Mouse (Mus musculus) thymus, postnatal 25 days (tissue): ENCODE results near the gene Cbfa2t2.
"Not testable (repeated sequence)": the region's sequence is repeated elsewhere in the genome, so short reads cannot be mapped to it uniquely, and the experiment has no call there.

Source experiments
- DNase-seq: peaks from one replicate; pipeline ENCODE4 v3.0.0; 2022

Cbfa2t2 gene

GRCm38 (mm10) chr2:154475062-154475349 lies 38.7 kb downstream of the Cbfa2t2 start:
- no peak for DNase-seq

- no peak for DNase-seq
Measured at GRCm38 (mm10) chr2:154475861-154476260, 39.6 kb downstream of the Cbfa2t2 start.

- no peak for DNase-seq
Measured at GRCm38 (mm10) chr2:154477028-154477427, 40.7 kb downstream of the Cbfa2t2 start.

GRCm38 (mm10) chr2:154491788-154492187 lies 55.5 kb downstream of the Cbfa2t2 start:
- DNase-seq: no peak

GRCm38 (mm10) chr2:154493559-154493958 lies 57.3 kb downstream of the Cbfa2t2 start:
- DNase-seq: not testable (repeated sequence)

GRCm38 (mm10) chr2:154495021-154495420 lies 58.7 kb downstream of the Cbfa2t2 start:
- no peak for DNase-seq

GRCm38 (mm10) chr2:154498571-154498970 lies 62.3 kb downstream of the Cbfa2t2 start:
- DNase-seq: no peak

GRCm38 (mm10) chr2:154499717-154500247 lies 63.5 kb downstream of the Cbfa2t2 start:
- no peak for DNase-seq

GRCm38 (mm10) chr2:154500758-154501157 lies 64.5 kb downstream of the Cbfa2t2 start:
- DNase-seq: no peak

GRCm38 (mm10) chr2:154507076-154507475 lies 70.8 kb downstream of the Cbfa2t2 start:
- no peak for DNase-seq

GRCm38 (mm10) chr2:154507566-154508283 lies 71.4 kb downstream of the Cbfa2t2 start:
- peak; percentile 16 for DNase-seq

- DNase-seq: no peak
Measured at GRCm38 (mm10) chr2:154508450-154508849, 72.2 kb downstream of the Cbfa2t2 start.

- no peak for DNase-seq
Measured at GRCm38 (mm10) chr2:154510141-154510540, 73.9 kb downstream of the Cbfa2t2 start.

- no peak for DNase-seq
Measured at GRCm38 (mm10) chr2:154516944-154517343, 80.7 kb downstream of the Cbfa2t2 start.

GRCm38 (mm10) chr2:154517424-154517823 lies 81.1 kb downstream of the Cbfa2t2 start:
- DNase-seq: no peak

GRCm38 (mm10) chr2:154521449-154521848 lies 85.2 kb downstream of the Cbfa2t2 start:
- no peak for DNase-seq

GRCm38 (mm10) chr2:154522334-154522733 lies 86.1 kb downstream of the Cbfa2t2 start:
- no peak for DNase-seq

GRCm38 (mm10) chr2:154525285-154525684 lies 89.0 kb downstream of the Cbfa2t2 start:
- DNase-seq: no peak

- no peak for DNase-seq
Measured at GRCm38 (mm10) chr2:154526531-154526930, 90.2 kb downstream of the Cbfa2t2 start.

GRCm38 (mm10) chr2:154532888-154533287 lies 96.6 kb downstream of the Cbfa2t2 start:
- DNase-seq: no peak

- DNase-seq: no peak
Measured at GRCm38 (mm10) chr2:154534704-154535270, 98.5 kb downstream of the Cbfa2t2 start.

- no peak for DNase-seq
Measured at GRCm38 (mm10) chr2:154538310-154538709, 102.0 kb downstream of the Cbfa2t2 start.

GRCm38 (mm10) chr2:154538710-154539109 lies 102.4 kb downstream of the Cbfa2t2 start:
- DNase-seq: no peak

- DNase-seq: peak; percentile 30
Measured at GRCm38 (mm10) chr2:154539720-154540119, 103.4 kb downstream of the Cbfa2t2 start.

GRCm38 (mm10) chr2:154541630-154542029 lies 105.3 kb downstream of the Cbfa2t2 start:
- DNase-seq: no peak
